Mouse (Mus musculus): ENCODE data around the gene Pid1. TPM values are rescaled to one million over a fixed set of nuclear protein-coding genes. Genes with fewer than 3 reads are reported as not detected.

Gene Pid1
- 24.4 and 25.1 TPM in 2 replicates for polyA plus RNA-seq (2015; fragmentation: Nextera tagmentation; extraction: Ambion mirVana)

- no peaks in the 10 kb centered on the region for H3K27me3 ChIP-seq (ENCODE audit: control insufficient read depth, insufficient read depth, low read depth, low read length)
- no peaks in the 10 kb centered on the region for H3K36me3 ChIP-seq (ENCODE audit: control insufficient read depth, insufficient read depth)
- WGBS (ENCODE audit: insufficient replicate concordance), result 66% methylated on average over 8 of the region's 8 CpGs
- no peaks in the 10 kb centered on the region; the same call in 1 of the 2 replicates for H3K4me1 ChIP-seq (ENCODE audit: control insufficient read depth, low read depth, low read length)
- ATAC-seq (ENCODE audit: low read depth), result no peak
- no peak within 1 kb of the TSS for H3K9ac ChIP-seq (ENCODE audit: low read depth, low read length)
- no peak within 1 kb of the TSS for H3K4me2 ChIP-seq (ENCODE audit: low read depth, low read length)
- no peak within 1 kb of the TSS for H3K27ac ChIP-seq (ENCODE audit: low read length)
- H3K4me3 ChIP-seq (ENCODE audit: low read depth, low read length), result no peak within 1 kb of the TSS
- no peaks in the 10 kb centered on the region for H3K9me3 ChIP-seq (replicated peaks; ENCODE audit: control insufficient read depth, low read length)
Measured at GRCm38 (mm10) chr1:84363967-84364366, at the start of gene Pid1. Pid1 (minus strand) TSS chr1:84364180.

GRCm38 (mm10) chr1:84409514-84409913, 45.5 kb upstream of the Pid1 start:
- Histone ChIP-seq H3K4me2 (ENCODE audit: low read depth, low read length) (no peak overlapping the region), H3K4me3 (ENCODE audit: low read depth, low read length) (no peak overlapping the region), H3K4me1 (ENCODE audit: control insufficient read depth, low read depth, low read length) (no peaks in the 10 kb centered on the region), H3K9ac (ENCODE audit: low read depth, low read length) (no peak overlapping the region), H3K27me3 (ENCODE audit: control insufficient read depth, insufficient read depth, low read depth, low read length) (no peaks in the 10 kb centered on the region), H3K36me3 (ENCODE audit: control insufficient read depth, insufficient read depth) (no peaks in the 10 kb centered on the region), H3K9me3 (replicated peaks; ENCODE audit: control insufficient read depth, low read length) (no peaks in the 10 kb centered on the region), H3K27ac (ENCODE audit: low read length) (no peak overlapping the region)
- WGBS (ENCODE audit: insufficient replicate concordance), result 55% methylated on average over 2 of the region's 2 CpGs
- ATAC-seq (ENCODE audit: low read depth), result no peak

GRCm38 (mm10) chr1:84408873-84409272, 44.9 kb upstream of the Pid1 start:
- Histone ChIP-seq H3K4me2 (ENCODE audit: low read depth, low read length) (no peak overlapping the region), H3K27ac (ENCODE audit: low read length) (no peak overlapping the region), H3K4me3 (ENCODE audit: low read depth, low read length) (no peak overlapping the region), H3K9me3 (replicated peaks; ENCODE audit: control insufficient read depth, low read length) (no peaks in the 10 kb centered on the region), H3K36me3 (ENCODE audit: control insufficient read depth, insufficient read depth) (no peaks in the 10 kb centered on the region), H3K27me3 (ENCODE audit: control insufficient read depth, insufficient read depth, low read depth, low read length) (no peaks in the 10 kb centered on the region), H3K4me1 (ENCODE audit: control insufficient read depth, low read depth, low read length) (no peaks in the 10 kb centered on the region), H3K9ac (ENCODE audit: low read depth, low read length) (no peak overlapping the region)
- WGBS (ENCODE audit: insufficient replicate concordance), result 59% methylated on average over 2 of the region's 2 CpGs
- ATAC-seq (ENCODE audit: low read depth), result no peak

GRCm38 (mm10) chr1:84406891-84407290, 42.9 kb upstream of the Pid1 start:
- WGBS (ENCODE audit: insufficient replicate concordance), result 24% methylated on average over 4 of the region's 4 CpGs
- no peak overlapping the region for H3K4me3 ChIP-seq (ENCODE audit: low read depth, low read length)
- no peaks in the 10 kb centered on the region for H3K9me3 ChIP-seq (replicated peaks; ENCODE audit: control insufficient read depth, low read length)
- H3K27ac ChIP-seq (ENCODE audit: low read length), result no peak overlapping the region
- H3K4me2 ChIP-seq (ENCODE audit: low read depth, low read length), result no peak overlapping the region
- no peaks in the 10 kb centered on the region for H3K36me3 ChIP-seq (ENCODE audit: control insufficient read depth, insufficient read depth)
- no peaks in the 10 kb centered on the region for H3K4me1 ChIP-seq (ENCODE audit: control insufficient read depth, low read depth, low read length)
- peak; percentile 48; the same call in 1 of the 2 replicates for ATAC-seq (ENCODE audit: low read depth)
- H3K9ac ChIP-seq (ENCODE audit: low read depth, low read length), result no peak overlapping the region
- H3K27me3 ChIP-seq (ENCODE audit: control insufficient read depth, insufficient read depth, low read depth, low read length), result no peaks in the 10 kb centered on the region

GRCm38 (mm10) chr1:84405551-84406290, 41.7 kb upstream of the Pid1 start:
- ATAC-seq (ENCODE audit: low read depth), result no peak
- H3K36me3 ChIP-seq (ENCODE audit: control insufficient read depth, insufficient read depth), result no peaks in the 10 kb centered on the region
- H3K4me2 ChIP-seq (ENCODE audit: low read depth, low read length), result no peak overlapping the region
- no peak overlapping the region for H3K27ac ChIP-seq (ENCODE audit: low read length)
- no peaks in the 10 kb centered on the region for H3K27me3 ChIP-seq (ENCODE audit: control insufficient read depth, insufficient read depth, low read depth, low read length)
- H3K4me3 ChIP-seq (ENCODE audit: low read depth, low read length), result no peak overlapping the region
- WGBS (ENCODE audit: insufficient replicate concordance), result 62% methylated on average over 5 of the region's 5 CpGs
- no peak overlapping the region for H3K9ac ChIP-seq (ENCODE audit: low read depth, low read length)
- no peaks in the 10 kb centered on the region for H3K9me3 ChIP-seq (replicated peaks; ENCODE audit: control insufficient read depth, low read length)
- H3K4me1 ChIP-seq (ENCODE audit: control insufficient read depth, low read depth, low read length), result no peaks in the 10 kb centered on the region

- WGBS (ENCODE audit: insufficient replicate concordance), result 38% methylated on average over 12 of the region's 12 CpGs
- ATAC-seq (ENCODE audit: low read depth), result no peak
- Histone ChIP-seq H3K27me3 (ENCODE audit: control insufficient read depth, insufficient read depth, low read depth, low read length) (no peaks in the 10 kb centered on the region), H3K9ac (ENCODE audit: low read depth, low read length) (no peak overlapping the region), H3K4me3 (ENCODE audit: low read depth, low read length) (no peak overlapping the region), H3K27ac (ENCODE audit: low read length) (no peak overlapping the region), H3K9me3 (replicated peaks; ENCODE audit: control insufficient read depth, low read length) (no peaks in the 10 kb centered on the region), H3K36me3 (ENCODE audit: control insufficient read depth, insufficient read depth) (no peaks in the 10 kb centered on the region), H3K4me1 (ENCODE audit: control insufficient read depth, low read depth, low read length) (no peaks in the 10 kb centered on the region), H3K4me2 (ENCODE audit: low read depth, low read length) (no peak overlapping the region)
Measured at GRCm38 (mm10) chr1:84404880-84405279, 40.9 kb upstream of the Pid1 start.

- H3K27me3 ChIP-seq (ENCODE audit: control insufficient read depth, insufficient read depth, low read depth, low read length), result no peaks in the 10 kb centered on the region
- WGBS (ENCODE audit: insufficient replicate concordance), result 67% methylated on average over 1 of the region's 1 CpGs
- no peak overlapping the region for H3K4me3 ChIP-seq (ENCODE audit: low read depth, low read length)
- H3K4me1 ChIP-seq (ENCODE audit: control insufficient read depth, low read depth, low read length), result no peaks in the 10 kb centered on the region
- no peak for ATAC-seq (ENCODE audit: low read depth)
- no peaks in the 10 kb centered on the region for H3K36me3 ChIP-seq (ENCODE audit: control insufficient read depth, insufficient read depth)
- no peak overlapping the region for H3K27ac ChIP-seq (ENCODE audit: low read length)
- no peaks in the 10 kb centered on the region for H3K9me3 ChIP-seq (replicated peaks; ENCODE audit: control insufficient read depth, low read length)
- H3K9ac ChIP-seq (ENCODE audit: low read depth, low read length), result no peak overlapping the region
- H3K4me2 ChIP-seq (ENCODE audit: low read depth, low read length), result no peak overlapping the region
Measured at GRCm38 (mm10) chr1:84402154-84402553, 38.2 kb upstream of the Pid1 start.

GRCm38 (mm10) chr1:84399671-84400070, 35.7 kb upstream of the Pid1 start:
- H3K4me2 ChIP-seq (ENCODE audit: low read depth, low read length), result no peak overlapping the region
- H3K27me3 ChIP-seq (ENCODE audit: control insufficient read depth, insufficient read depth, low read depth, low read length), result no peaks in the 10 kb centered on the region
- no peak overlapping the region for H3K27ac ChIP-seq (ENCODE audit: low read length)
- no peaks in the 10 kb centered on the region for H3K9me3 ChIP-seq (replicated peaks; ENCODE audit: control insufficient read depth, low read length)
- H3K9ac ChIP-seq (ENCODE audit: low read depth, low read length), result no peak overlapping the region
- no peak for ATAC-seq (ENCODE audit: low read depth)
- 60% methylated on average over 3 of the region's 3 CpGs for WGBS (ENCODE audit: insufficient replicate concordance)
- no peak overlapping the region for H3K4me3 ChIP-seq (ENCODE audit: low read depth, low read length)
- no peaks in the 10 kb centered on the region for H3K4me1 ChIP-seq (ENCODE audit: control insufficient read depth, low read depth, low read length)
- no peaks in the 10 kb centered on the region for H3K36me3 ChIP-seq (ENCODE audit: control insufficient read depth, insufficient read depth)

- H3K27me3 ChIP-seq (ENCODE audit: control insufficient read depth, insufficient read depth, low read depth, low read length), result no peaks in the 10 kb centered on the region
- no peak overlapping the region for H3K9ac ChIP-seq (ENCODE audit: low read depth, low read length)
- H3K9me3 ChIP-seq (replicated peaks; ENCODE audit: control insufficient read depth, low read length), result no peaks in the 10 kb centered on the region
- no peak overlapping the region for H3K27ac ChIP-seq (ENCODE audit: low read length)
- no peak overlapping the region for H3K4me3 ChIP-seq (ENCODE audit: low read depth, low read length)
- no peaks in the 10 kb centered on the region for H3K4me1 ChIP-seq (ENCODE audit: control insufficient read depth, low read depth, low read length)
- no peak for ATAC-seq (ENCODE audit: low read depth)
- H3K36me3 ChIP-seq (ENCODE audit: control insufficient read depth, insufficient read depth), result no peaks in the 10 kb centered on the region
- H3K4me2 ChIP-seq (ENCODE audit: low read depth, low read length), result no peak overlapping the region
- 55% methylated on average over 4 of the region's 4 CpGs for WGBS (ENCODE audit: insufficient replicate concordance)
Measured at GRCm38 (mm10) chr1:84399118-84399517, 35.1 kb upstream of the Pid1 start.

Measured in liver, embryonic 16.5 days (tissue).